Mouse (Mus musculus) mouse trophoblast stem cell (cell line): ENCODE data around the gene Sft2d1.

Experiments used
- in situ Hi-C, 2 experiments: fragments of 300-500 bp; cut with MseI, MboI; formaldehyde crosslinking; loops; 2 replicates in 1 of 2; 3 replicates in 1 of 2; pipeline ENCODE4 v1.15.1; 2025

The Sft2d1 gene

DNA sequence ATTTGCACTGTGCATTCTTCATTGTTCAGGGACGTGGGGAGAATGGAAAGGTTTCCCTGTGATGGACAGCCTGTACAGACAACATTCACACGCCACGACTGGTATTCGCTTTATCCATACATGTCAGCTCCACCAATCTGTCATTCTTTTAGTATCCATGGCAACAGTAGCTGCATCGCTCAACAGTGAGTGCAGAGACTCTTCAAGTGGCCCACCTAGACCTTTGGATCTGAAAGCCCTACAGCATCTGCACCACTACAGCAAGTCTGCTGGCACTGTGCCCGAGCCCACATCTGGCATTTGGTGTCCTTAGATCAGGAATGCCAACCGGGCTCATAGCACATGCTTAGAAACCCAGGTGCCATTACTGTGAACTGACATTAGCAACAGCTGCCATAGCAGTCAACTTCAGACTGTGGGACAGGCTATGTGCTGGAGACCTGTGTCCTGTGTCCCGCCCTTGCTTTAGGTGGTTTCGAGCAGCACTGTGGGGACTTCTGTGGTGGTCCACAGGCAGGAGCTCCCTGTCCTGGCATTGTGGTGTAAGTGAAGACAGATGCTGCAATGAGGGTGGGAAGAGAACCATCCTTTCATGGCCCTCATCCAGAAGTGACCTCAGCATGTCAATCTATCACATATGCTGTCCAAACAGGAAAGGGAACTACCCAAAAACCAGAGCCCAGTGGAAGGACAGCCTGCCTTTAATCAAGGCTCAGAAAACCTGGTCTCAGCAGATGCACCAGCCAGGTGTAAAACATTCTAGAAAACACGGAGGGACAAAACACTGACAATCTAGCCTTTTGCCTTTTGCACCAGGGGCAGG is 50.6 kb downstream of the Sft2d1 start:
- in situ Hi-C loops = loop anchor here in 1 of 2 experiments (10.0 kb wide), 1 partner anchor 107 kb away; no protein-coding TSS in a partner anchor

DNA sequence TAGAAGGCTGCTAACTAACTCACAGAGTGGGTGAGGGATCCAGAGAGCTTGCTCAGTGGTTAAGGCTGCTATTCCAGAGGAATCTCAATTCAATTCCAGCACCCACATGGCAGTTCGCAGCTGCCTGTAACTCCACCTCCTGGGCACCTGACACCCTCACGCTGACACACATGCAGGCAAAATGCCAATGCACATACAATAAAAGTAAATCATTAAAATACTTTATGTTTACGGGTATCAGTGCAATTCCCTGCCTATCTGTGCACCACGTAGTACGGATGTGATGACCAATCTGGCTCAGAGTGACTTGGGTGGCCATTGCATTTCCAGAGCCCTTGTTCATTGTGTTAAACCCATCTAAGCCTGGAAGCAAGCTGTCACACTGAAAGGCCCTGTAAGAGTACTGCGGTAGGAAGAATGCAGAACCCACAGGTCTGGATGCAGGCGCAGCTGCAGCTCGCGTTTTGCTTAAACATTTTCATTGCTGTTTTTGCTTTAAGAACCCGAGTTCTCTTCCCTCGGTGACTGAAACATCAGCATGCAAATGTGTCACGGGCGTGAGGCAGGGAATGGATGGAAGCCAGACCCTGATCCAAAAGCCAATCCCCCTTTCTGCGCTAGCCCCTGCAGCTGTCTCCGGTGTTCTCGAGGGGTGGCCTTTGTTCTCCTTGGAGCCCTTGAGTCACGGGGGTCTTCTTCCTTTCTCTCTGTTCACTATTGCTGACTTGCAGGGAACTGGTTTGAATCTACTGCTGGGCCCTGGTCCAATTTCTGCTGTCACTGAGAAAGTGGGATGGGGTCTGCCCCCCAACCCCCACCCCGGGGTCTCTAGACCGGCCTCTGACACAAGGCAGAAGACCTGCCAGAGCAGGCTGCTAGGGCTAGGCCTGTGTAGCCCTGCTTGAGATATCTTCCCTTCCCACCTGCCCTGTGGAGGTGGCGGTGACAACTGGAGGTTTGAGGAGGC is 56.9 kb downstream of the Sft2d1 start:
- in situ Hi-C loops = loop anchor here in 1 of 2 experiments (10.0 kb wide), 1 partner anchor 113 kb away; no protein-coding TSS in a partner anchor

DNA sequence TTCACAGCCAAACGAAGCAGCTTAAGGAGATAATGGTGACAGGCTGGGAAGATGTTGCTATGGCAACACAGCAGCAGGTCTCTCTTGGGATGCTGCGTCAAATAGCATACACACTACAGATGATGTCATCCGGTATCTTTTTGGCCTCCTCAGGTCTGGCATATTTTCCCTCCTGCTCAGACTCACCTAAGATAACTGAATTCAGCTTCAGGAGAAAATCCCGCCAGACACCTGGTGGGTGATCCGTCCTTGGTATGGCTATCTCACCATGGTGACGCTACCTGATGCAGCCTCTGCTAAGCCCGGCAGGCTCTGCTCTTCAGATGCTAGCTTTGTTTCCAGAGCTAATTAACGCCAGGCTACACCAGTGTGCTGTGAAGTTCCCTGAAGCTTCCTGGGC is 57.7 kb downstream of the Sft2d1 start:
- in situ Hi-C loops = loop anchor here in 1 of 2 experiments (10.0 kb wide), 1 partner anchor 114 kb away; no protein-coding TSS in a partner anchor

DNA sequence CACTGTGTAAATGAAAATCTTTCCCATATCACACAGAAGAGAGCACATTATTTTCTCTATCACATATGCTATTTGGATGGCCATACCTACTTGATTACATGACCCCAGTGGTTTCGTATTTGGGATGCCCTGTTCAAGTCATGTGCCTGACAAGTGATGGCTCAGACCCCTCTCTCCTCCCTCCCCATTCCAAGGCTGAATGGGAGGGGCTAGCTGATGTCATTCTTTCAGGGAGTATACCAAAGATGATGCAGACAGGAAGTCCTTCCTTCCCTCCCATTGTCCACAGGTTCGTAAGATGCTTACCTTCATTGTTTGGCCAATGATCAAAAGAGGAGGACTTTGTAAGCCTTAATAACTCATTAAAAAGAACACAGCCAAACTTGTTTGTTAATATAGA is 58.3 kb downstream of the Sft2d1 start:
- in situ Hi-C loops = loop anchor here in 1 of 2 experiments (10.0 kb wide), 1 partner anchor 114 kb away; no protein-coding TSS in a partner anchor

DNA sequence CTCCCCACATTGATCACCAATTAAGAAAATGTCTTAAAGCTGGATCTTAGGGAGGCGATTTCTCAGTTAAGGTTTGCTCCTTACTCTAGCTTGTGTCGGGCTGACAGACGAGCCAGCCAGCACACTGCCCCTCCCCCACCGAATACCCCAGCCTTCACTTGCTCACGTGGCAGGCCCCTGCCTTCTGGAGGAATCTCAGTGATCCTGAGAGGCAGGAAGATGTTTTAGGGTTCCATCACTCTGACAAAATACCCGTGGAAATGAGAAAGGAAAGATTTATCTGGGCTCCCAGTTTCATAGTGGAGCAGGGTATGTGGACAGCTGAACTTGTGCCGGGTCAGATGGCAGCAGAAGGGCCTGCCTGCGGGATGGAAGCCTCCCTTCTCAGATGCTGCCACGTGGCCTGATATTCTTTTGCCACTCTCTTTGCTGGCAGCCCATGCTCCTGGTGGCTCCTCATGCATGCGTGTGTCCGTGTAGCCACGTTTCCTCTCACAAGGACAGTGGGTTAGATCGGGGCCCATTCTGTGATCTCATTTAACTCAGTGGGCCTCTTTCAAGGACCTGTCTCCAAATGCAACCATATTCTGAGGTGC is 59.8 kb downstream of the Sft2d1 start:
- in situ Hi-C loops = loop anchor here in 1 of 2 experiments (10.0 kb wide), 1 partner anchor 116 kb away; no protein-coding TSS in a partner anchor

GRCm38 (mm10) chr17:8371834-8372233 is 60.9 kb downstream of the Sft2d1 start:
- in situ Hi-C loops = loop anchor here in 1 of 2 experiments (10.0 kb wide), 1 partner anchor 117 kb away; no protein-coding TSS in a partner anchor

- in situ Hi-C loops = loop anchor here in 1 of 2 experiments (10.0 kb wide), 1 partner anchor 118 kb away; no protein-coding TSS in a partner anchor
Measured at GRCm38 (mm10) chr17:8372286-8373046, 61.6 kb downstream of the Sft2d1 start.
